Mouse (Mus musculus) fibroblast of lung, adult 2 months (primary cell): ENCODE results near the gene Klhl36.
"Not testable (repeated sequence)": the region's sequence is repeated elsewhere in the genome, so short reads cannot be mapped to it uniquely, and the experiment has no call there.

Experiments used
- DNase-seq: peaks from one replicate; pipeline ENCODE4 v3.0.0-alpha.2; 2011; ENCODE audit warnings: low read depth

The Klhl36 gene

GRCm38 (mm10) chr8:119835270-119835669 lies 26.8 kb upstream of the Klhl36 start:
- no peak for DNase-seq

- DNase-seq: no peak
Measured at GRCm38 (mm10) chr8:119836831-119837230, 25.2 kb upstream of the Klhl36 start.

GRCm38 (mm10) chr8:119837553-119838071 lies 24.5 kb upstream of the Klhl36 start:
- DNase-seq: no peak

- DNase-seq: no peak
Measured at GRCm38 (mm10) chr8:119838100-119838982, 23.7 kb upstream of the Klhl36 start.

- DNase-seq: no peak
Measured at GRCm38 (mm10) chr8:119838983-119839340, 23.1 kb upstream of the Klhl36 start.

GRCm38 (mm10) chr8:119839419-119840021 lies 22.5 kb upstream of the Klhl36 start:
- DNase-seq: no peak

GRCm38 (mm10) chr8:119840275-119840808 lies 21.7 kb upstream of the Klhl36 start, which contains the start of gene Cotl1:
TSS of gene Cotl1 (minus strand) at chr8:119840544.
- peak; percentile 74 for DNase-seq

- no peak for DNase-seq
Measured at GRCm38 (mm10) chr8:119840905-119841411, 21.1 kb upstream of the Klhl36 start.

GRCm38 (mm10) chr8:119843444-119843843 lies 18.6 kb upstream of the Klhl36 start:
- no peak for DNase-seq

- DNase-seq: no peak
Measured at GRCm38 (mm10) chr8:119844577-119844976, 17.5 kb upstream of the Klhl36 start.

GRCm38 (mm10) chr8:119845741-119846140 lies 16.3 kb upstream of the Klhl36 start:
- not testable (repeated sequence) for DNase-seq

- DNase-seq: no peak
Measured at GRCm38 (mm10) chr8:119847232-119847922, 14.7 kb upstream of the Klhl36 start.

- no peak for DNase-seq
Measured at GRCm38 (mm10) chr8:119853521-119853920, 8.5 kb upstream of the Klhl36 start.

GRCm38 (mm10) chr8:119854035-119854434 lies 8.0 kb upstream of the Klhl36 start:
- no peak for DNase-seq

- no peak for DNase-seq
Measured at GRCm38 (mm10) chr8:119855656-119856055, 6.4 kb upstream of the Klhl36 start.

- no peak for DNase-seq
Measured at GRCm38 (mm10) chr8:119857767-119858166, 4.3 kb upstream of the Klhl36 start.

- no peak for DNase-seq
Measured at GRCm38 (mm10) chr8:119862390-119862734, 296 bp downstream of the Klhl36 start.

- DNase-seq: no peak
Measured at GRCm38 (mm10) chr8:119862749-119863148, 683 bp downstream of the Klhl36 start.

GRCm38 (mm10) chr8:119869616-119870015 lies 7.5 kb downstream of the Klhl36 start:
- DNase-seq: no peak

GRCm38 (mm10) chr8:119873181-119873580 lies 11.1 kb downstream of the Klhl36 start:
- DNase-seq: no peak

GRCm38 (mm10) chr8:119881301-119881700 lies 19.2 kb downstream of the Klhl36 start:
- no peak for DNase-seq

- DNase-seq: no peak
Measured at GRCm38 (mm10) chr8:119881917-119882316, 19.9 kb downstream of the Klhl36 start.
